ENCODE assay signal across 10 mouse cellular contexts in the genomic region with DNA sequence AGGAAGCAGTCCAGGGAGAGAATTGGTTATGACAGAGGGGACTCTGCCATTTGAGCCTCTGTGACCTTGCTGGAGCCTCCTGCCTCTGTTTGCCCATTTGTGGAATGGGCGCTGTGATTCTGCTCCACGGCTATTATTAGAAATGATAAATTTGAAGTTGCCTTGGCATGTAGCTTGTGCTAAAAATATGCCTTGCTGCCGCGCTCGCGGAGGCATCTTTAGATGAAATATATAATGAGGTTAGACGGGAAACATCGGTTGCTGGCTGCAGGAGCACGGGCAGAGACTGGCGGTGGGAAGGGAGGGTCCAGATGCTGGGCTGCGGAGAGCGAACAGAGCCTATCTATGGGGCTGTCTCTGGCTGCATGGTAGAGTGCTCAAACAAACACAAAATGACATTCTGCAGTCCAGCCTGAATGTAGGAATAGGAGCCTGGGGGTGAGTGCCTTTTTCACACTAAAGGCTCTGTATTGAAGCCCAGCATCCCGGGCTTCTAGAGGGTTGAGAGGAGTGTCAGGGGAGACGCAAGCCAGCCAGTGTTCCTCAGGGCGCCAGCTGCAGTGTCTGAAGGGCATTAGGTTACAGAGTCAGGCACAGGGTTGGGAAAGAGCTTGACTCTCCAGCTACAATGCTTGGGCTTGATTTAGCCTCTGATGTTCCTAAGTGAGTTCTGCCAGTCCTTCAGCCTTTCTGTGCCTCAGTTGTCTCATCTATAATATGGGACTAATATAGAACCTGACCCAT.
DNase-seq lines count a peak whose midpoint lies in the region; ATAC-seq lines count a peak whose summit lies in the region.
"Had no signal": no experiment of that assay in that cellular context is flagged by ENCODE, and none has a peak within 500 bp of the region (broad histone marks: within the 10 kb centered on the region; RNA-seq: fewer than 3 reads in every experiment).

No protein-coding gene starts in this region.

- H3K36me3 ChIP-seq in hindbrain, embryonic 16.5 days (ENCODE audit: control insufficient read depth, insufficient read depth, low read length): no peaks in the 10 kb centered on the region
- no peaks in the 10 kb centered on the region for H3K36me3 ChIP-seq in stomach, embryonic 16.5 days (ENCODE audit: control insufficient read depth, insufficient read depth, low read length)

- no peaks in the 10 kb centered on the region for H3K27me3 ChIP-seq in hindbrain, embryonic 16.5 days (replicated peaks; ENCODE audit: control insufficient read depth, insufficient read depth, low read length)
- H3K27me3 ChIP-seq in stomach, embryonic 16.5 days (ENCODE audit: control insufficient read depth, insufficient read depth, low read length): no peaks in the 10 kb centered on the region

- 30% methylated on average over 15 of the region's 15 CpGs for WGBS in hindbrain, embryonic 16.5 days
- WGBS in stomach, embryonic 16.5 days: 54% methylated on average over 15 of the region's 15 CpGs

- no peak overlapping the region for H3K4me3 ChIP-seq in hindbrain, embryonic 16.5 days (ENCODE audit: low read length)
- H3K4me3 ChIP-seq in stomach, embryonic 16.5 days (replicated peaks; ENCODE audit: low read length): no peak overlapping the region

- H3K4me2 ChIP-seq in hindbrain, embryonic 16.5 days (ENCODE audit: low read length): no peak overlapping the region
- H3K4me2 ChIP-seq in stomach, embryonic 16.5 days (ENCODE audit: low read depth, low read length): no peak overlapping the region

- H3K9me3 ChIP-seq in hindbrain, embryonic 16.5 days (ENCODE audit: control insufficient read depth, low read length): no peaks in the 10 kb centered on the region
- no peaks in the 10 kb centered on the region for H3K9me3 ChIP-seq in stomach, embryonic 16.5 days (replicated peaks; ENCODE audit: control insufficient read depth, low read length)

- H3K27ac ChIP-seq in hindbrain, embryonic 16.5 days (ENCODE audit: low read depth, low read length): peak overlapping the region; percentile 18; the same call in 1 of the 2 replicates
- H3K27ac ChIP-seq in stomach, embryonic 16.5 days (ENCODE audit: low read length): peak overlapping the region; percentile 61; the same call in 1 of the 2 replicates
- H3K27ac ChIP-seq: kidney, postnatal 0 days had no signal

- ATAC-seq in hindbrain, embryonic 16.5 days: peak; percentile 57
- peak; percentile 56; the same call in 1 of the 2 replicates for ATAC-seq in stomach, embryonic 16.5 days (ENCODE audit: insufficient read depth, low FRiP score)

- H3K9ac ChIP-seq in hindbrain, embryonic 16.5 days (ENCODE audit: low read depth, low read length): no peak overlapping the region
- H3K9ac ChIP-seq in stomach, embryonic 16.5 days (ENCODE audit: low read length): no peak overlapping the region

- DNase-seq in heart, adult 18-20 months: peak; percentile 25 to 30
- DNase-seq in heart, postnatal 4 days: no peak
- peak; percentile 52 for DNase-seq in right cerebral cortex, adult 18-20 months
- DNase-seq in right cerebral cortex, postnatal 14 days: no peak
- no peak for DNase-seq in MN1 (ENCODE audit: low spot score)
- DNase-seq in kidney, adult 9 months: no peak
- DNase-seq: lung, postnatal 10 days had no signal

- H3K4me1 ChIP-seq in hindbrain, embryonic 16.5 days (ENCODE audit: control insufficient read depth, insufficient read depth, low read depth, low read length): peaks cover 34% of the 10 kb centered on the region
- H3K4me1 ChIP-seq in stomach, embryonic 16.5 days (ENCODE audit: control insufficient read depth, insufficient read depth, low read length): peaks cover 26% of the 10 kb centered on the region

Comparison
In these comparisons a context has a peak if more than half of its experiments do, and no peak if none do; other contexts are left out.
1. DNase-seq: peak in heart, adult 18-20 months (2 of 2) and right cerebral cortex, adult 18-20 months (single experiment); none in heart, postnatal 4 days (single experiment), right cerebral cortex, postnatal 14 days (single experiment), MN1 (single experiment) and kidney, adult 9 months (single experiment).